Mouse (Mus musculus): ENCODE measurements around the gene Twf1.

- TF ChIP-seq CTCF (IDR thresholded peaks at IDR 0.05; ENCODE audit: low read depth) (no peak), EP300 (IDR thresholded peaks at IDR 0.05; ENCODE audit: low read depth) (no peak)
Observed at GRCm38 (mm10) chr15:94593586-94593985, 3.9 kb upstream of the Twf1 start.

Data from liver, embryonic 14.5 days (tissue).